In genomic region chr15:91439883-91440282, GRCm38 (mm10) we compare ENCODE assay signal across 19 mouse cellular contexts.
DNase-seq lines count a peak whose midpoint lies in the region; ATAC-seq and TF ChIP-seq lines count a peak whose summit lies in the region.
"Had no signal": no experiment of that assay in that cellular context is flagged by ENCODE, and none has a peak within 500 bp of the region (broad histone marks: within the 10 kb centered on the region; RNA-seq: fewer than 3 reads in every experiment).

No protein-coding gene starts in this region.

- no peak overlapping the region for H3K4me3 ChIP-seq in forebrain, postnatal 0 days (ENCODE audit: low read depth, low read length)
- no peak overlapping the region for H3K4me3 ChIP-seq in forebrain, embryonic 13.5 days
- no peak overlapping the region for H3K4me3 ChIP-seq in hindbrain, embryonic 11.5 days (ENCODE audit: low read depth, low read length)
- H3K4me3 ChIP-seq: embryonic facial prominence, embryonic 15.5 days; heart, embryonic 10.5 days; hindbrain, embryonic 15.5 days; midbrain, embryonic 12.5 days; neural tube, embryonic 13.5 days had no signal

- TF ChIP-seq CTCF in forebrain, postnatal 0 days (IDR thresholded peaks at IDR 0.05; ENCODE audit: low read depth), result no peak

- 73% methylated on average over 2 of the region's 2 CpGs for WGBS in forebrain, postnatal 0 days
- 84% methylated on average over 2 of the region's 2 CpGs for WGBS in forebrain, embryonic 13.5 days
- WGBS in hindbrain, embryonic 11.5 days, result 89% methylated on average over 2 of the region's 2 CpGs

- no peak overlapping the region for H3K9ac ChIP-seq in forebrain, postnatal 0 days
- no peak overlapping the region for H3K9ac ChIP-seq in forebrain, embryonic 13.5 days
- no peak overlapping the region for H3K9ac ChIP-seq in hindbrain, embryonic 11.5 days (ENCODE audit: low read depth, low read length)
- H3K9ac ChIP-seq: embryonic facial prominence, embryonic 15.5 days; hindbrain, embryonic 15.5 days; midbrain, embryonic 12.5 days; neural tube, embryonic 13.5 days had no signal

- H3K4me2 ChIP-seq in forebrain, postnatal 0 days (ENCODE audit: low read depth), result no peak overlapping the region
- H3K4me2 ChIP-seq in forebrain, embryonic 13.5 days, result no peak overlapping the region
- H3K4me2 ChIP-seq in hindbrain, embryonic 11.5 days (replicated peaks; ENCODE audit: low read depth, low read length), result no peak overlapping the region
- H3K4me2 ChIP-seq: embryonic facial prominence, embryonic 15.5 days; hindbrain, embryonic 15.5 days; midbrain, embryonic 12.5 days; neural tube, embryonic 13.5 days had no signal

- H3K9me3 ChIP-seq in forebrain, postnatal 0 days (ENCODE audit: low read length), result no peaks in the 10 kb centered on the region
- H3K9me3 ChIP-seq in forebrain, embryonic 13.5 days (replicated peaks), result no peaks in the 10 kb centered on the region
- no peaks in the 10 kb centered on the region for H3K9me3 ChIP-seq in hindbrain, embryonic 11.5 days (ENCODE audit: control insufficient read depth, low read length)
- H3K9me3 ChIP-seq: embryonic facial prominence, embryonic 15.5 days; heart, embryonic 10.5 days; hindbrain, embryonic 15.5 days; midbrain, embryonic 12.5 days; neural tube, embryonic 13.5 days had no signal

- H3K4me1 ChIP-seq in forebrain, postnatal 0 days (ENCODE audit: insufficient read depth), result no peaks in the 10 kb centered on the region
- H3K4me1 ChIP-seq in forebrain, embryonic 13.5 days, result no peaks in the 10 kb centered on the region
- H3K4me1 ChIP-seq in hindbrain, embryonic 11.5 days (replicated peaks; ENCODE audit: control insufficient read depth, insufficient read depth, low read length), result no peaks in the 10 kb centered on the region
- H3K4me1 ChIP-seq: embryonic facial prominence, embryonic 15.5 days; hindbrain, embryonic 15.5 days; neural tube, embryonic 13.5 days had no signal

- peak; percentile 29 for DNase-seq in forebrain, postnatal 0 days
- peak; percentile 66 for DNase-seq in right cerebral cortex, adult 18-20 months
- no peak for DNase-seq in right cerebral cortex, postnatal 25 days
- DNase-seq in layer of hippocampus, adult 8-10 months (ENCODE audit: low spot score in 2 of 2), result peak; percentile 24 to 46
- peak; percentile 42 to 52 for DNase-seq in left cerebral cortex, postnatal 36 days (ENCODE audit: low spot score in 2 of 2)
- no peak for DNase-seq in hindbrain, embryonic 11.5 days (ENCODE audit: low spot score)
- no peak for DNase-seq in thymus, postnatal 36 days
- DNase-seq: adrenal gland, postnatal 25 days; embryo, embryonic 11 days; heart, postnatal 14 days; lung, adult 2 months; lung, postnatal 36 days had no signal

- no peaks in the 10 kb centered on the region for H3K27me3 ChIP-seq in forebrain, postnatal 0 days (ENCODE audit: insufficient read depth, low read length)
- H3K27me3 ChIP-seq in forebrain, embryonic 13.5 days, result no peaks in the 10 kb centered on the region
- H3K27me3 ChIP-seq in hindbrain, embryonic 11.5 days (ENCODE audit: control insufficient read depth, insufficient read depth, low read length), result no peaks in the 10 kb centered on the region
- H3K27me3 ChIP-seq: embryonic facial prominence, embryonic 15.5 days; hindbrain, embryonic 15.5 days; midbrain, embryonic 12.5 days; neural tube, embryonic 13.5 days had no signal

- no peak overlapping the region for H3K27ac ChIP-seq in forebrain, postnatal 0 days (ENCODE audit: low read depth, low read length)
- no peak overlapping the region for H3K27ac ChIP-seq in forebrain, embryonic 13.5 days
- no peak overlapping the region for H3K27ac ChIP-seq in hindbrain, embryonic 11.5 days (ENCODE audit: low read depth, low read length)
- H3K27ac ChIP-seq: embryonic facial prominence, embryonic 15.5 days; heart, embryonic 10.5 days; hindbrain, embryonic 15.5 days; midbrain, embryonic 12.5 days; neural tube, embryonic 13.5 days had no signal

- intact Hi-C loops in left cerebral cortex, postnatal 36 days (cut with DNase I), result loop anchor here (10.0 kb wide), 1 partner anchor 65 kb away; no protein-coding TSS in a partner anchor

- H3K36me3 ChIP-seq in forebrain, postnatal 0 days (ENCODE audit: insufficient read depth), result no peaks in the 10 kb centered on the region
- no peaks in the 10 kb centered on the region for H3K36me3 ChIP-seq in forebrain, embryonic 13.5 days (ENCODE audit: poor library complexity, severe bottlenecking)
- no peaks in the 10 kb centered on the region for H3K36me3 ChIP-seq in hindbrain, embryonic 11.5 days (ENCODE audit: control insufficient read depth, insufficient read depth, low read length)
- H3K36me3 ChIP-seq: embryonic facial prominence, embryonic 15.5 days; heart, embryonic 10.5 days; hindbrain, embryonic 15.5 days; midbrain, embryonic 12.5 days; neural tube, embryonic 13.5 days had no signal

- ATAC-seq in forebrain, postnatal 0 days, result peak; percentile 55
- no peak for ATAC-seq in forebrain, embryonic 13.5 days
- no peak for ATAC-seq in hindbrain, embryonic 11.5 days (ENCODE audit: low FRiP score)
- ATAC-seq: intestine, postnatal 0 days had no signal

Comparison
In these comparisons a context has a peak if more than half of its experiments do, and no peak if none do; other contexts are left out.
1. DNase-seq: peak in forebrain, postnatal 0 days (single experiment), right cerebral cortex, adult 18-20 months (single experiment), layer of hippocampus, adult 8-10 months (2 of 2) and left cerebral cortex, postnatal 36 days (2 of 2); none in right cerebral cortex, postnatal 25 days (single experiment), hindbrain, embryonic 11.5 days (single experiment) and thymus, postnatal 36 days (0 of 2).